Mouse (Mus musculus): ENCODE measurements around the gene Cc2d2b.

GRCm38 (mm10) chr19:40805176-40805737 is 56.7 kb downstream of the Cc2d2b start:
- TF ChIP-seq POLR2A (IDR thresholded peaks at IDR 0.05; ENCODE audit: extremely low read depth, insufficient read depth, low read length) (no peak), CTCF (IDR thresholded peaks at IDR 0.05; ENCODE audit: low read depth, low read length) (no peak)
